Mouse (Mus musculus) hindbrain, embryonic 15.5 days (tissue): ENCODE measurements at regions not wholly inside any gene's neighbourhood (a gene's known extent, or its start where the extent isn't known, plus 50 kb on each side); places are given as distances from the start of the nearest gene placed in this dataset.

ENCODE experiments used
- ATAC-seq: fragments of 200-750 bp; cut with Nextera tagmentation; 2 replicates; pipeline ENCODE4 v1.8.0; 2017; ENCODE audit warnings: low read depth, moderate number of reproducible peaks, moderate TSS enrichment; ENCODE audit not compliant: low FRiP score
- H3K27ac ChIP-seq: fragments of 300-500 bp; sonication (generic); replicated peaks from 2 replicates; pipeline ENCODE4 v1.5.1; 2015; ENCODE audit warnings: mild to moderate bottlenecking, inconsistent platforms
- H3K27me3 ChIP-seq: fragments of 300-500 bp; sonication (generic); 2 replicates; pipeline ENCODE4 v1.6.1; 2015; ENCODE audit warnings: control low read depth, inconsistent platforms
- H3K36me3 ChIP-seq: fragments of 300-500 bp; sonication (generic); 2 replicates; pipeline ENCODE4 v1.6.1; 2015; ENCODE audit warnings: control low read depth, inconsistent platforms
- H3K4me1 ChIP-seq: fragments of 300-500 bp; sonication (generic); replicated peaks from 2 replicates; pipeline ENCODE4 v1.6.1; 2015; ENCODE audit warnings: control low read depth, inconsistent platforms
- H3K4me2 ChIP-seq: fragments of 300-500 bp; sonication (generic); 2 replicates; pipeline ENCODE4 v1.6.1; 2015; ENCODE audit warnings: moderate library complexity, mild to moderate bottlenecking, inconsistent platforms
- H3K4me3 ChIP-seq: fragments of 300-500 bp; sonication (generic); 2 replicates; pipeline ENCODE4 v1.5.1; 2015; ENCODE audit warnings: mild to moderate bottlenecking, inconsistent platforms
- H3K9ac ChIP-seq: fragments of 300-500 bp; sonication (generic); 2 replicates; pipeline ENCODE4 v1.6.1; 2015; ENCODE audit warnings: inconsistent platforms
- H3K9me3 ChIP-seq: fragments of 300-500 bp; sonication (generic); 2 replicates; pipeline ENCODE4 v1.6.1; 2016; ENCODE audit warnings: control low read depth, inconsistent platforms
- WGBS: fragments of 180-500 bp; shearing (Covaris S2); methylation state at CpG from one replicate; pipeline ENCODE4 v1.1.7; 2015; 5-methylcytosine and 5-hydroxymethylcytosine counted together

GRCm38 (mm10) chr5:80951861-80952599, 67.9 kb upstream of the Adgrl3 start:
- Histone ChIP-seq H3K9ac (no peak overlapping the region), H3K4me1 (0 out of 2 replicates have a peak, but pooled peaks cover 3% of the 10 kb centered on the region), H3K36me3 (no peaks in the 10 kb centered on the region), H3K4me2 (no peak overlapping the region), H3K9me3 (no peaks in the 10 kb centered on the region), H3K4me3 (no peak overlapping the region), H3K27ac (no peak overlapping the region), H3K27me3 (no peaks in the 10 kb centered on the region)
- 85% methylated on average over 3 of the region's 3 CpGs for WGBS
- no peak; the same call in 1 of the 2 replicates for ATAC-seq

DNA sequence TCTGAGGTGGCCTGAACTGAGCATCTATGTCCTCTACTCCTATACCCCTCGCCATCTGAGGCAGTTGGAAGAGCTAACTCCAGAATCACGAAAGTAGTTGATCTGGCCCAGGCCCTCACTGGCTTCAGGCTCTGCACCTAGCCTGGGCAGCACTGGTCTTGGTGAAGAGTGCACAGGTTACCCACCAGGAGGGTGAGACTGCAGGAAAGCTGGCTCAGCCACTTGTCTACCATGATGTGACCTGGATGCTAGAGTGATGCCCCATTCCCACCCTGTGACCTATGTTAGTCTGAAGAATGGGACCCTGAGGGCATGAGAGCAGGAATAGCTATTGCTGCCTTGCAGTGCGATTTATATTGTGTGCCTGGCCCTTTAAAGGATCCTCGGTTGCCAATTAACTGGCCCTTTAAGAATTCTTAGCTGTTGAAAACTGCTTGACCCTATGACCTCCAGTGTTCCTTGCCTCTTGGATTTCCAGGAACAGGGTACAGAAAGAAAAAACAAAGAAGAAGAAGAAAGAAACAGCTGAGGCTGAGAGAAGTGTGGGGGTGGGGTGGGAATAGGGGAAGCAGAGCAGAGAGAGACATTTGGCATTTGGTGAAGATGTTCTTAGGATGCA, 67.2 kb upstream of the Adgrl3 start:
- Histone ChIP-seq H3K27ac (no peak overlapping the region), H3K27me3 (no peaks in the 10 kb centered on the region), H3K4me2 (no peak overlapping the region), H3K4me1 (0 out of 2 replicates have a peak, but pooled peaks cover 3% of the 10 kb centered on the region), H3K4me3 (no peak overlapping the region), H3K36me3 (no peaks in the 10 kb centered on the region), H3K9ac (no peak overlapping the region), H3K9me3 (no peaks in the 10 kb centered on the region)
- ATAC-seq: no peak
- WGBS: 54% methylated on average over 4 of the region's 4 CpGs
